Mouse (Mus musculus) liver, postnatal 0 days (tissue): ENCODE data around the gene Hoxb1. TPM values are rescaled to one million over a fixed set of nuclear protein-coding genes. Genes with fewer than 3 reads are reported as not detected.

Source experiments
- ATAC-seq: fragments of 200-750 bp; cut with Nextera tagmentation; 2 replicates; pipeline ENCODE4 v1.8.0; 2017; ENCODE audit warnings: mild to moderate bottlenecking, moderate library complexity
- DNase-seq: peaks from one replicate; pipeline ENCODE4 v3.0.0-alpha.2; 2016
- H3K27ac ChIP-seq: fragments of 300-500 bp; sonication (generic); 2 replicates; pipeline ENCODE4 v1.5.1; 2014; ENCODE audit warnings: antibody characterized with exemption, moderate library complexity, mild to moderate bottlenecking, low read depth
- H3K27me3 ChIP-seq: fragments of 300-500 bp; sonication (generic); 2 replicates; pipeline ENCODE4 v1.6.1; 2014; ENCODE audit warnings: low read length, control low read depth, mixed read lengths; ENCODE audit not compliant: insufficient read depth
- H3K36me3 ChIP-seq: fragments of 300-500 bp; sonication (generic); replicated peaks from 2 replicates; pipeline ENCODE4 v1.6.1; 2014; ENCODE audit warnings: mild to moderate bottlenecking, control low read depth, low read length, moderate library complexity, mixed read lengths; ENCODE audit not compliant: insufficient read depth
- H3K4me1 ChIP-seq: fragments of 300-500 bp; sonication (generic); 2 replicates; pipeline ENCODE4 v1.6.1; 2014; ENCODE audit warnings: antibody characterized with exemption, mild to moderate bottlenecking, control low read depth; ENCODE audit not compliant: insufficient read depth
- H3K4me2 ChIP-seq: fragments of 300-500 bp; sonication (generic); 2 replicates; pipeline ENCODE4 v1.6.1; 2014; ENCODE audit warnings: low read depth, mild to moderate bottlenecking, low read length, moderate library complexity, mixed read lengths
- H3K4me3 ChIP-seq: fragments of 300-500 bp; sonication (generic); 2 replicates; pipeline ENCODE4 v1.5.1; 2014; ENCODE audit warnings: low read depth, low read length
- H3K9ac ChIP-seq: fragments of 300-500 bp; sonication (generic); replicated peaks from 2 replicates; pipeline ENCODE4 v1.6.1; 2014; ENCODE audit warnings: mild to moderate bottlenecking, moderate library complexity
- H3K9me3 ChIP-seq: fragments of 300-500 bp; sonication (generic); 2 replicates; pipeline ENCODE4 v1.6.1; 2016; ENCODE audit warnings: mild to moderate bottlenecking, control low read depth, low read length, mixed read lengths
- CTCF ChIP-seq: sonication (generic); IDR thresholded peaks from 2 replicates; pipeline ENCODE4 v1.5.1; 2016; ENCODE audit warnings: antibody characterized with exemption, low read depth
- EP300 ChIP-seq: IDR thresholded peaks from 2 replicates; pipeline ENCODE4 v1.6.1; 2016; ENCODE audit warnings: antibody characterized with exemption, low read depth, mild to moderate bottlenecking
- WGBS: fragments of 180-500 bp; shearing (Covaris S2); extraction: QIAGEN DNeasy Blood & Tissue Kit; methylation state at CpG from one replicate; pipeline ENCODE4 v1.1.7; 2014; ENCODE audit not compliant: insufficient replicate concordance; 5-methylcytosine and 5-hydroxymethylcytosine counted together
- polyA plus RNA-seq: library from polyadenylated mRNA; unstranded; fragments of >200 nt; fragmentation: Nextera tagmentation; extraction: Ambion mirVana; gene quantifications from 2 replicates; pipeline ENCODE4 v1.2.1, GENCODE M21; 2015

The Hoxb1 gene
- polyA plus RNA-seq, 1 experiment from 2014 or later, result not detected

DNA sequence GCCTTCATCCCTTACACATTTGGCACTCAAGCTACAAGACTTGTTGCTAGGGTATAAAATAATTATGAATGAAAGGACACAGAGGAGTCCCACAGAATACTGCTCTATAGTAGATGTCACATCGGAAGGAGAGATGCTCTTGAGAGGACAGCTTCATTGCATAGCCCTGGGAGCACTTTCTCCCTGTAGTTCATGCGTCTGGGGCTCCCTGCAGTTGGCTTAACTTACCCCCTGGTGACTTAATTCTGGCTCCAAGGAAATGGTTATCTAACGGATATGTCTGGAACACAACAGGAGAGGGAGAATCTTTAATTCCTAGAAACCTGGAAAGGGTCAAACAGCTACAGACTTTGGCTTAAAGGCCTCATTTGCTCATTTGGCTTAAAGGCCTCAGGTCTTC lies 6.2 kb downstream of the Hoxb1 start:
- Histone ChIP-seq H3K9ac (no peak overlapping the region), H3K4me3 (no peak overlapping the region), H3K9me3 (no peaks in the 10 kb centered on the region), H3K4me1 (no peaks in the 10 kb centered on the region), H3K4me2 (no peak overlapping the region), H3K27ac (no peak overlapping the region), H3K36me3 (no peaks in the 10 kb centered on the region), H3K27me3 (peaks cover 57% of the 10 kb centered on the region)
- ATAC-seq (no peak), DNase-seq (no peak)
- TF ChIP-seq EP300 (no peak), CTCF (no peak)
- WGBS, result 49% methylated on average over 3 of the region's 3 CpGs

DNA sequence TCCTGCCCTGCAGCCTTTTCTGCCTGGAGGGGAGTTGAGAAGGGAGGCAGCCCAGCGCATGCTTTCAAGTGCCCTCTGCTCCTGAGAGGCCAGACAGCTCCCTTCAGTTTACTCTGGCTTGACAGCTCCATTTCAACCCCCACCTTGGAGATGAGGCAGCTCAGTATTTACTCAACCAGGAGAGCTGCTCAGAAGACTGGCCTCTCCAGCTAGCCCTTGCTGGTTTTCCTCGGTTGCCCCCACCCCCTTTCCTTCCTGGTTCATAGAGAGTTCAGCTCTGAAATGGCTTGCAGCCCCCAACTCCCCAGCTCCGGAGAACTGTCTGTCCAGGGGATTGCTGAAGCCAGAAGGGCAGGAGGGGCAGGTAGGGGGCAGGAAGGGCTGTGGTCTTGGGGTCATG lies 7.0 kb downstream of the Hoxb1 start:
- Histone ChIP-seq H3K9me3 (no peaks in the 10 kb centered on the region), H3K27me3 (peaks cover 54% of the 10 kb centered on the region), H3K4me3 (no peak overlapping the region), H3K4me1 (no peaks in the 10 kb centered on the region), H3K9ac (no peak overlapping the region), H3K36me3 (no peaks in the 10 kb centered on the region), H3K27ac (no peak overlapping the region), H3K4me2 (no peak overlapping the region)
- no peak for ATAC-seq
- TF ChIP-seq CTCF, result no peak
- no peak for TF ChIP-seq EP300
- 20% methylated on average over 3 of the region's 3 CpGs for WGBS
- DNase-seq, result no peak

DNA sequence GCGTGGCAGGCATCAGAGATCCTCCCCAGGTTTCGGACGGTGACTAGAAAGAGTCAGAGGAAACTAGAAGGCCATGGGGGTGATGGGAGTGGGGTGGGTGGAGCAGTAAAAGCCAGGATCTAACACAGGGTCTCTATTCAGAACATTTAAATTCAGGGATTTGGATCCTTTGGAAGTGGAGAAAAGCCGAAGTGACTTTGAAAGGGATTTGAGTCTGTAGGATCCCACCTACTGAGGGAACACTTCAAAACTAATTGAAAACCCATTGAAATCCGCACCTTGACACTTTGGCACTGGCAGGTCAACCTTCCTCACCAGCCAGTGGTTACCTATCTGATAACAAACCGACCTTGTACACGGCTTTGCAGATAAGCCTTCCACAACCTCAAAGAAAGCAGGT lies 9.3 kb downstream of the Hoxb1 start:
- Histone ChIP-seq H3K9me3 (no peaks in the 10 kb centered on the region), H3K9ac (no peak overlapping the region), H3K4me1 (no peaks in the 10 kb centered on the region), H3K4me2 (no peak overlapping the region), H3K36me3 (no peaks in the 10 kb centered on the region), H3K4me3 (no peak overlapping the region), H3K27me3 (peaks cover 41% of the 10 kb centered on the region), H3K27ac (no peak overlapping the region)
- ATAC-seq (no peak), DNase-seq (no peak)
- TF ChIP-seq CTCF (no peak), EP300 (no peak)
- 37% methylated on average over 7 of the region's 7 CpGs for WGBS

DNA sequence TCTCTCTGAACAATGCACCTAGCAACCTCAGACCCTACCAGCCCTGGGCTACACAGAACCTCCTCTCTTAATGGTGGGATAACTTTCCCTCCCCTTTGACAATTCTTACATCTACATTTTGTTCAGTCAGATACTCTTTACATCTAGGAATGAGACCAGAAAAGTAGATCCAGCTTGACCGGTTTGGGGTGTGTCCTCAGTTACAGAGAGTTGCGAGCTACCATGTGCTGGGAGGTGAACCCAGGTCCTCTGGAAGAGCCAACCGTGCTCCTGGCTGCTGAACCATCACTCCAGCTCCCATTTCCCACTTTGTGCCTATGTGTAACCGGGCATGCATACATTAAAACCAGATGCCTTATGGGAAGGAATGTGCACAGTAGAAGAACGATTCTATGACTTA lies 17.8 kb downstream of the Hoxb1 start:
- H3K27ac ChIP-seq, result no peak overlapping the region
- 54% methylated on average over 5 of the region's 5 CpGs for WGBS
- no peak for ATAC-seq

DNA sequence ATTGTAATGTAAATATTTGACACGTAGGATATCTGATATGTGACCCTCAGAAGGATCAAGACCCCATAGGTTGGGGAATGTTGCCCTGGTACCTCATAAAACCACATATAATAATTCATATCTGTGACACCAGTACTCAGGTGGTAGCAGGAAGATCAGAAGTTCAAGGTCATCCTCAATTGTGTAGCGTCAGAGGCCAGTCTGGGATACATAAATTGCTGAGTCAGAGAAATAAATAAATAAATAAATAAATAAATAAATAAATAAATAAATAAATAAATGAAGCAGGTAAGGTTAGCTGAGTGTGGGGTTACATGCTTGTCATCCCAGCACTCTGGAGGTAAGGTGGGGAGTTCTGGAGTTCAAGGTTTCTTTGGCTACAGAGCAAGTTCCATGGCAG lies 22.1 kb downstream of the Hoxb1 start:
- 76% methylated on average over 2 of the region's 2 CpGs for WGBS
- DNase-seq, result no peak
- Histone ChIP-seq H3K4me2 (no peak overlapping the region), H3K27me3 (peaks cover 5% of the 10 kb centered on the region; the same call in 1 of the 2 replicates), H3K9ac (no peak overlapping the region), H3K4me3 (no peak overlapping the region), H3K4me1 (no peaks in the 10 kb centered on the region), H3K27ac (no peak overlapping the region), H3K9me3 (no peaks in the 10 kb centered on the region), H3K36me3 (no peaks in the 10 kb centered on the region)
- ATAC-seq, result no peak
- TF ChIP-seq CTCF (no peak), EP300 (no peak)

More for the DNA sequence above, 17.8 kb downstream of the Hoxb1 start:
- H3K4me1 ChIP-seq, result no peaks in the 10 kb centered on the region
- TF ChIP-seq CTCF (no peak), EP300 (no peak)
- peaks cover 15% of the 10 kb centered on the region for H3K27me3 ChIP-seq
- H3K4me3 ChIP-seq, result no peak overlapping the region
- no peak overlapping the region for H3K9ac ChIP-seq
- H3K4me2 ChIP-seq, result no peak overlapping the region
- no peak for DNase-seq
- no peaks in the 10 kb centered on the region for H3K36me3 ChIP-seq
- H3K9me3 ChIP-seq, result no peaks in the 10 kb centered on the region

DNA sequence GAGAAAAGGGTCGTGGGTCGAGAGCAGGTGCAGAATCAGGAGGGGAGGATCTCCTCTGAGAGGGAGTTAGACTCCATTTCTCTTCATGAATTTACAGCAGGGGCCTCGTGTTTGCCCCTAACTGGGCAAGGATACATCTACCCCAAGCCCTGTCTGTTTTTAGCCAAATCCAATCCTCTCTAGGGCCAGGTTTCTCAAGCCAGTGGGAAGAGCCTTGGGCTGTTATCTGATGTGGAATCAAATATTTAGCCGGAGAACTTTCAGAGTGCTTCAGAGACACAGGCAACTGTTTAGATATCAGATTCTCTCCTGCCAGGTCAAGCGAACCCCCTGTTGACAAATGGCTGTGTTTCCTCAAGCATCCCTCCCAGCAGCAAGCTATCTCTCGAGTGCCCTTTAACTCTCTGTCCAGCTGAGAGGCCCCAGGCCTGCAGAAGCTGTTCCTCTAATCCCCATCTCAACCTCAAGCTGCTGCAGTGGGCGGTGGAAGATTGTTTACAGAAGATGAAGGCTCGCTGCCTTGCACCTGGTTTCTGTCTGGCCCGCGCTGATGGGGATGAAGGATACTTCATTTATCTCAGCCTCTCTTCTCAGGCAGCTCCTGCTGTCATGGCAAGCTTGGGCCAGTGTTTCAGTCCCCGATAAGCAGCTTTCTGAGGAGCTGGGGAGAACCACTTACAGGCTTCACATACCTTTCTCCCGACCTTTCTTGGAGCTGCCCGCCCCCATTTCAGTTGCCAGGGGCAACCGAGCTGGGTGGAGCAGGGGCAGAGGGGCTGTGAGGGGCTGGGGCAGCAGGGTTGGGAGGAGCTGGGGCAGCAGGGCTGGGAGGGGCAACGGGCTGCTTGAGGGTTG lies 31.4 kb downstream of the Hoxb1 start:
- Histone ChIP-seq H3K27ac (no peak overlapping the region), H3K9ac (no peak overlapping the region), H3K27me3 (peaks cover 4% of the 10 kb centered on the region; the same call in 1 of the 2 replicates), H3K4me3 (no peak overlapping the region), H3K9me3 (no peaks in the 10 kb centered on the region), H3K4me1 (no peaks in the 10 kb centered on the region), H3K4me2 (no peak overlapping the region), H3K36me3 (no peaks in the 10 kb centered on the region)
- DNase-seq (no peak), ATAC-seq (no peak)
- TF ChIP-seq EP300 (no peak), CTCF (no peak)
- WGBS, result 36% methylated on average over 15 of the region's 15 CpGs
